Mouse (Mus musculus) forelimb bud, embryonic 11.5 days (tissue): ENCODE data around the gene Srd5a3.

Source experiments
- DNase-seq: peaks from one replicate; pipeline ENCODE4 v3.0.0-alpha.2; 2012; ENCODE audit warnings: low read depth, low spot score

Srd5a3 gene

DNA sequence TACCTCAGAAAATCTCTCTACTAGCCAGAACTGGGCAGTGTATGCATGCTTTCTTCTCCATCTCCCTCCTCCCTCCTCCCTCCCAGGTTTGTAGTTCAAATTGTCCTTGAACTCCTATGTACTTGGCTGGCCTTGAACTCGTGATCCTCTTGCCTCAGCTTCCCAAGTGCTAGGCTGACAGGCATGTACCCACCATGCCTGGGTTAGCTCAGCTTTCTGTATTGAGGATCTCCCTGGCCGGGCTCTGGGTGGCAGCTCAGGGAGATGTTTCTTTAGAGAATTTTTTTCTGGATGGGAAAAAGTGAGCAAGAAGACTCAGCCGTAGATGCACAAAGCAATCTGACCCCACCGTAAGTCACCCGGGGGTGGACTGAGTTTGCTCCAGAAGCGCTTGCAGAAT is 12.9 kb downstream of the Srd5a3 start:
- no peak for DNase-seq

DNA sequence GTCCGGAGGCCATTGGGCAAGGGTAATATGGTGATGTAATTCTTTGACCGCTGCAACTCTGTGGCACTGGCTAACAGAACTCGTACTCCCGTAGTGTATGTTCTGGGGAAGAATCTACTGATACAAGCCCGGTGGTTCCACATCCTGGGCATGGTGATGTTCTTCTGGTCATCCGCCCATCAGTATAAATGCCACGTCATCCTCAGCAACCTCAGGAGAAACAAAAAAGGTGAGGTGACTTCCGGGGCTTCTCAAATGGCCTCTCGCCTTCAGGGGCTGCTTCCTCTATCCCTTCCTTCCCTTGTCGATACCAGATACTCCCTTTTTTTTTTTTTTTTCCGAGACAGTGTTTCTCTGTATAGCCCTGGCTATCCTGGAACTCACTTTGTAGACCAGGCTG is 13.4 kb downstream of the Srd5a3 start:
- DNase-seq, result no peak

DNA sequence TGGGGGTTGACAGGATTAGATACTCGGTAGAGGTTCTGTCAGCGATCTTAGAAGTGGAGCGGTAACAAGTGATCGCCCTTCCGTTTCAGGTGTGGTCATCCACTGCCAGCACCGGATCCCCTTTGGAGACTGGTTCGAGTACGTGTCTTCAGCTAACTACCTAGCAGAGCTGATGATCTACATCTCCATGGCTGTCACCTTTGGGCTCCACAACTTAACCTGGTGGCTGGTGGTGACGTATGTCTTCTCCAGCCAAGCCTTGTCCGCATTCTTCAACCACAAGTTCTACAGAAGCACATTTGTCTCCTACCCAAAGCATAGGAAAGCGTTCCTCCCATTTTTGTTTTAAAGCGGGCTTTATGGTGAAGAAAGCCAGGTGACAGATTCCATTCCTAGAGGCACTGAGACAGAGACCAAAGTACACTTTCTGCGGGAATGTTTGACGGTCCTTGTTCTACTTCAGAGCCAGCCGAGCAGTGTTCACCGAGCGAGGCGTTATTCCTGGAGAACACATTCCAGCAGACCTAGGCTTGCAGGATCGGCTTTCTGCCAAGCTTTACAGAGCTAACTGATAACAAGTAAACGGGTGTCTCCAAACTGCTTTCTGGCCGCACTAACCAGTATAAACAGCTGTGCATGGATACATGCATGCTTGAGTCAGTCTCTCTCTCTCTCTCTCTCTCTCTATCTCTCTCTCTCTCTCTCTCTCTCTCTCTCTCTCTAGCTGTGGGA is 14.5 kb downstream of the Srd5a3 start:
- no peak for DNase-seq

DNA sequence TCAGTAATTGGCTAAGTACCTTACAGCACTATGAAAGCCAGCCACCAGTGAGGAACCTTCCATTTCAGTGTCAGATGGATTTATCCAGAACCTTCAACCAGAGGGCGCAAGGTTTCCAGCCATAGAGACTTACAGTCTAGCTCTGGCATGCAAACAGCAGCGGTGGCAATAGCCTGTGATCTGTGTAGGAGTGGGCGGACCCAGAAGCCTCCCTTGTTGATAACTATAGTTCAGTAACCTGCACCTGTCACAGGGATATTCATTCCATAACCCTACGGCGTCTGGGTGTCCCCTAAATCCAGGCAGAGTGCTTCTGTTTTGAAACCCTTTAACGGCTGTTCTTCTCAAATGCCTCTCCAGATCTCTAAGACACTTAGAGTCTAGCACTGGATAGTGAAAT is 19.5 kb downstream of the Srd5a3 start:
- DNase-seq, result no peak

DNA sequence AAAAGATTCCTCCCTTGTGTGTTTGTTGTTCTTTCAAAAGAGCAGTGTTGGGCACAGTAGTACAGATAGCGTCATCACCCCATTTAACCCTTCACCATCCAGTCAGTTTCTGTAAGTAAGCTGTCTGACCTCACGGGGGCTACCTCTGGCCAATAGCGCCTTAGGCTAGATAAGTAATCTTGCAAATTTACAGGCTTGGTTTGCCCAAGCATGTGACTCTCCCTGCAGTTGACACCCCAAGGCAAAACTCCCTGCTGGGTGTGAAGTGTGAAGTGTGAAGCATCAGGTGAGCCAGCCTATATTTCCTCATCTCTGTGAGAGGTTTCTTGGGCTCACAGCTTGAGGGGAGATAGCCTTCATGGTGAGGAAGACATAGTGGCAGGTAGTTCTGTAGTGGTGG is 20.0 kb downstream of the Srd5a3 start:
- no peak for DNase-seq

DNA sequence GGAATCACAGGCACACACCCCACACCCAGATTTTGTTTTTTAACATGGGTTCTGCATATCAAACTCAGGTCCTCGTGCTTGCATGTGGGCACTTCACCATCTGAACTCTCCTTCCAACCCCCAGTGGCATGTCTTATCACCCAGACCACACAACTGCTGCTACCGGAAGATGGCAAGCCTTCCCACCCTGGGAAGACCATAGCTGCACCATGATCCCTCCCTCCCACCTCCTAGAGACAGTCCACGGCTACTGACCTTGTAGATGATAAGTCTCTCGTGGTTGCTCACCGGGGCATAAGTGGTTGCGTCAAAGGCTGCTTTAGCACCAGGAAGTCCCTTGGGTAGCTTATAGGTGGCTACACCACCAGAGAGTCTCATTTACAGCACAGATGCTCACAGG is 21.4 kb downstream of the Srd5a3 start:
- no peak for DNase-seq

DNA sequence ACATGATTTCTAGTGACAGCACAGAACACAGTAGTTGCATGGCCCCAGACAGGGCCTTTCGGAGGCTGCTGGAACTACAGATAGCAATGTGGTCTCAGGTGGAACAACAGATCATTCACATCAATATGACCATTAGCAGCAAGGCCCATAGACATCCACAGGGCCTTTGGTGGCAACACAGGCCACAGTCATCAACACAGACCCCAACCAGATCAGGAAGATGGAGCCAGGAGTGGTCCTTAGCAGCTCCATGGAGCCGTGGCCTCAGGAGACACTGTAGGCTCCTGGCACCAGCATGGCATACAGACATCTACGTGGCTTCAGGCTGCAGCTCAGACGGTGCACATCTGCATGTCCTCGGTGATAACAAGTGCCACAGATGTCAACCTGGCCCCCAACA is 22.9 kb downstream of the Srd5a3 start:
- DNase-seq, result no peak

DNA sequence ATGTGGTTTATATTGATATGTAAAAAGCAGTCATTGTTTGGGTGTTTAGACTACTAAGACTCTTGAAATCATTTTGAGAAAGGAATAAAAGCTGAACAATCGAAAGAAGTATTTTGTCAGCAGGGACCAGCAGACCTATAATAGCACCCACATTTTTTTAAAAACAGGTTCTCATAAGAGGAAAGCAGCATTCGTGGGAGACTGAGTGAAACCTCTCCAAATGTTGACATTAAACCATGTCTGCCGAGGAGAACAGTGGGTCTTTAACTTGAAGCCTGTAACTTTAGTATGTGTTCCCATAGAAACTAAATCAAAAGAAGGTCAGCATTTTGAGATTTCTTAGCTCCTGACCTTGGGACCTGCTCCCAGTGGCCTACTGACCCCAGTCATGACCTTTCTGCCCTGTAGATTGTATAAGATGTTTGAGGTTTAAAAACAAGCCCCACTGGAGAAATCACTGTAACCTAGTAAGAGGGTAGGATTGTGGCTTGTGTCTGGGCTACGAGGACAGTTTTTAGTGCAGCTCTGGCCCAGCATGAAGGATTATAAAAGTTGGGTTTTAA is 23.8 kb downstream of the Srd5a3 start:
- DNase-seq, result no peak

DNA sequence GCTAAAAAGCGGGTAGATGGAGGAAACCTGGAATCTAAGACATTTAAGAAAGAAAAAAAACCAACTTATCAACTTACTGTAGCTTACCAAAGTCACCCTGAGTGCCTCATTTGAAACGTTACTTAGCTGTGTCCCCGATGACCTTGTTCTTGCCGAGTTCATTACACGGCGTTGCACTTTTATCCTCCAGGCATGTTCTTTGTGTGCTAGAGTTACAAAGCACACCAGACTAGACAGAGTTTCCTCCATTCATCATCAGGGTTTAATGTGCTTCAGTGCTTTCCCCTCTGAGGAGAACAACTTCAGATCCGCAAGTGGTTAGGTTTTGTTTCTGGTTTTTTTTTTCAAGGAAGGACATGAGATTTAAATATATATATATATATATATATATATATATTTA is 24.8 kb downstream of the Srd5a3 start:
- no peak for DNase-seq

DNA sequence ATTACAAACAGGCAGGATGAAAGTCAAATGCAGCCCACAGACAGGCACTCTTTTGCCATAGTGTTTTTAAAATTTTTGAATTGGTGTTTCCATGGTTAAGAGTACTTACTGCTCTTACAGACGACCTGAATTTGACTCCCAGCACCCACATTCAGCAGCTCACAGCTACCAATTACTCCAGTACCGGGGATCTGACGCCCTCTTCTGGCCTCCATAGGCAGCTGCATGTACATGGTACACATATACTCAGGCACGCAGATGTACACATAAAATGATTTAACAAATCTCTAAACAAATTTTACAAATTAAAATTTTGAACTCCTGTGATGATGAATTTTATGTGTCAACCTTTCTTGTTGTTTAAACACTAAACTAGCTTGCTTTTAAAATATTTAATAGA is 30.5 kb downstream of the Srd5a3 start:
- no peak for DNase-seq

DNA sequence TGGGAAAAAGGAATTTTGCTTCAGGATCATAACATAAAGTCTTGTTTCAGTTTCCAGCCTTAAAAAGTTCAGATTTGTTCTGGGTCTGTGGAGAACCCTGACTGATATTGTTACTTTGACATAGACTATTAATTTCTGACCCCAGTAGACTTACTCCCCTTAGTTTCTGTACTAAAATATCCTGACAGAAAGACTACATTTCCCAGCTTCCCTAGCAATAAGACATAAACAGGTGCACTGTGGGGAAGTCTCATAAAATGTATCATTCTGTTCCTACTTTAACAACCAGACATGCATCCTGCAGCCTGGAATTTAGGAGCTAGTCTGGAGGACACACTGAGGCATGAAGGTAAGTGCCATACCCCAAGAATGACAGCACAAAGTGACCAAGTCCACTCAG is 31.0 kb downstream of the Srd5a3 start:
- DNase-seq, result no peak

DNA sequence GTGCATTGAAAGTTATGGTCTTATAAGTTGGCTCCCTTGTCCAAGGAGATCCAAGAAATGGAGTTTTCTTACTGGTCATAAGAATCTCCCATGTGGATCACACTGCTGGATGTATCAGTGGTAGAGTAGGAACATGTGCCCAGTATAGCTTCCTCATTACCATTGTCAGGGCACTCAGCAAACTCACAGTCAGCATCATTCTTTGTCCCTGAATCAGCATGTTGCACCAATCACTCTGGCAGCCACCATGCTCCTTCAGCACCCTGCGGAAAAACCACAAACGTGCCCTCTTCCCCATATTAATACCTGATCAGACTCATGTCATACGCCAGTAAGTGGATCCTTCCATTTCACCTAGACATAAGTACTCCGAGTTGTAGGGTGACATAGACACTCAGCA is 35.0 kb downstream of the Srd5a3 start:
- no peak for DNase-seq

DNA sequence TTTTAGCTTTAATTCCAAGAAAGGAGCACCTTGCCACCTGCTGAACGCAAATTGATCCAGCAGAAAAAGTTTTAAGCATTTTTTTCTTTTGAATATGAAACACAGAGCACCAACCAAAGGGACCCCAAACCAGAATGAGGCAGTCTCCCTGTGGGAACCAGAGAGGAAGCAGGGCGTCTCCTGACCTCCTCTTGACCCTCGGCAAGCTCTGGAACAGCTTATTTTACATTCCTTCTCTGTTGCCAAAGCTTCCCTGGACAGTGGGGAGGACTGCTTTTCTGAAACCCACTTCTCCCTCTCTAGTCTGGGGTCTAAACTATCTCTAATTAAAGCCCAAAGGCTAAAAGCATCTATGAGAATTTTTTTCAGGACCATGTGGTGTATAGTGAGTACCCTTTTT is 36.3 kb downstream of the Srd5a3 start:
- DNase-seq, result no peak

DNA sequence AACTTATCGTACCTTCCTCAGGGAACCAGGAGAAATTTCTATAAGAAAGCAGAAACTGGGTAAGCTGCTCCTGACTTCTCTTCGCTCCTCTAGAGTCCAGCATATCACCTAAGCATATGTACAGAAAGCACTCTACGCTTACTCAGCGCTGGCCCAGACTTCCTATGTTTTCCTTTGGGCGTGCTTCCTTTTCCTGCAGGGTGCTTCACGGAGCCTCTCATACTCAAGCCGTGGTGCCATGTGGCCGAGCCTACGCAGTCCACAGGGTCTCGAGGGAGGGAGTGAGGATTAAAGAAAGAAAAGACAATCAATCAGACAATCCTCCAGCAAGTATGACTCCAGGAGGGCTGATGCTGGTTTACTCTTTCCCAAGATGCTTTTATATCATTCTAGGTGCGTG is 36.8 kb downstream of the Srd5a3 start:
- DNase-seq, result no peak

DNA sequence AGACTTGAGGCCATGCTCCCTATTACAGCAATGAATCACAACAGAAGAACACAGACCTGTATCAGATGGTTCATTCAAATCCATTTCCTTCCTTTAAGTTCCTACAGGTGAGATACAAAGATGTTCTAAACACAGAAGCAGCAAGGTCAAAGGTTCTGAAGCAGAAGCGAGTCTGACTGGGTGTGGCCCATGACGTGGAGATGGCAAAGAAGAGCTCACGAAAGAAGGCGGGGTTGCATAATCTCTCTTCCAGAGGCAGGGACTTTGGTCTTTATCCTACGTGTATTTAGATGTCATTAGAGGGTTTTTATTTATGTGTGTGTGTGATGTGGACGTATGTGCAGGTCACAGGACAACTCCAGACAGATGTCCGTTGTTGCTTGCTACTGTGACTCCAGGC is 37.6 kb downstream of the Srd5a3 start:
- DNase-seq, result no peak

DNA sequence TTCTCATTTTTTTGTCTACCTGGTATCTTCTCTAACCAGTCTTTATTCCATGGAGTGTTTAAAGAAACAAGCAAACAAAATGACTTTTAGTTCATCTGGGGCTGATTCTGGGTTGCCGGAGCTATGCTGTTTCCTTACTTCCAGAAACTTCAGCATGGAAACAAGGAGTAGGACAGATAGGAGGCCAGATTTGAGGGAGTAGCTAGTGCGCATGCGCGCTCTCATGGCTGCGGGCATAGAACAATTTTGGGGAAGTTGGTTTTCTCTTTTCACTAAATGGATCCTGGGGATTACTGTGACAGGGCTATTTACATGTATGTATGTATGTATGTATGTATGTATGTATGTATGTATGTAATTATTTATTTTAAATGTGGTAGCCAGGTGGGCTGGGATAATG is 39.1 kb downstream of the Srd5a3 start:
- DNase-seq, result no peak

DNA sequence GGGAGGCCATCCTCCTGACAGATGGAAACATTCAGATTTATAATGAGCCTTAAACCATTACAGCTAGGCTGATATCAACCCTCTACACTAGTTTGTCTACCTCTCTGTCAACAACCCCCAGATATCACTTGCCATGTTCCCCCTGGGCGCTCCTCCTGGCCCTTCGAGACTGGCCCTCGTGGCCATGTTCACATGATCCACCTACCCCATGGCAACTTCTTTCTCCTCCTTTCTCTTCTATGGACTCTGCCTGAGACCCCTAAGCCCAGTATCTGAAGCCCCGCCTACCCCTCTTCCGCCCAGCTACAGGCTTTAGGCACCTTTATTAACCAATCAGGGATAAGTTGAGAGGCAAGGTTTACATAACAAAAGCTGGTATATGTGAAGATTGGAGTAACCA is 39.7 kb downstream of the Srd5a3 start:
- DNase-seq, result no peak

DNA sequence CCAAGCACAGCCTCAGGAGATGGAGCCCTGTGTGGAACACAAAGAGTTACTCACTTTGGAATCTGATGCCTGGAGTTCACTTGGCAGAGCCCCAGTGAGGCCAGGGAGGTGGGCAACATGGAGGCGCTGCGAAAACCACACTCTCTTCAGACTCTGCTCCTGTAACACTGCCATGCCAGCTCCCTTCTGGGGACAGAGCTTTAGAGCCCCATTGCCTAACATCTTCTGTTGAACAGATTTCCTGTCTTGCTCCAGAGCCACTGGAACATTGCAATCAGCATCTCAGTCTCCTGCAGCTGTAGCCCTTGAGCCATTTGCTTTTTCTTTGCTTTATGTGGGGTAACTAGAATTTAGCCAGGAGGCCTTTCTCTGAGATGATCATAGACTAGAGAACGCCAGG is 42.3 kb downstream of the Srd5a3 start:
- no peak for DNase-seq

DNA sequence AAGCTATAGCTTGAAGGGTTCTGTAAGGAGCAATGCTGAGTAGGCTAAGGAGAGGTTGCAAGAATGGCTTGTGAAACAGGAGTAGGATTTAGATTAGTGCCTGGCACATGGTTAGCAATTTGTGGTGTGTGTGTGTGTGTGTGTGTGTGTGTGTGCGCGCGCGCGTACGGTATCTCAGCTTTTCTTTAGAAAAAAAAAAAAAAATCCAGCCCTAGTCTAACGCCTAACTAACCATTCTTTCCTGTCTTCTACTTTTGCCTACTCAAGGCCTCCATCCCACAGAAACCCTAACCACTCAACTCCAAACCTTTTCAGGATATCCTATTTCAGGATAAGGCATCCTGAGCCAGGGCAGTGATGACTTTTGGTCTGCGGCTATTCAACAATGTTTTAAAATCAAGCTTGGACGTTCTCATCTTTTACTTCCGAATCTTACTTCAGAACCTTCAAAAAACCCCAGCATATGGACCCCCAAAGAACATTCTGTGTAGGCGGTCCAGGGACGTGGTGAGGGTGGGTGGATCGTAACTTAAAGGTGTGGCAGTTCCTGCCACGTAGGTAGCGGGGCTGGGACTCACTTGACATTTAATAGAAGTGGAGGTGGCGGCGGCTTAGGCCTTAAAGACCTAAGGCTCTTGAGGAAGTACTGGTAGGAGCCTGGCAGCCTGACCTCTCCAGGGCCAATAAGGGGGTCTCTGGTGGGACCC is 43.1 kb downstream of the Srd5a3 start:
- DNase-seq, result no peak

DNA sequence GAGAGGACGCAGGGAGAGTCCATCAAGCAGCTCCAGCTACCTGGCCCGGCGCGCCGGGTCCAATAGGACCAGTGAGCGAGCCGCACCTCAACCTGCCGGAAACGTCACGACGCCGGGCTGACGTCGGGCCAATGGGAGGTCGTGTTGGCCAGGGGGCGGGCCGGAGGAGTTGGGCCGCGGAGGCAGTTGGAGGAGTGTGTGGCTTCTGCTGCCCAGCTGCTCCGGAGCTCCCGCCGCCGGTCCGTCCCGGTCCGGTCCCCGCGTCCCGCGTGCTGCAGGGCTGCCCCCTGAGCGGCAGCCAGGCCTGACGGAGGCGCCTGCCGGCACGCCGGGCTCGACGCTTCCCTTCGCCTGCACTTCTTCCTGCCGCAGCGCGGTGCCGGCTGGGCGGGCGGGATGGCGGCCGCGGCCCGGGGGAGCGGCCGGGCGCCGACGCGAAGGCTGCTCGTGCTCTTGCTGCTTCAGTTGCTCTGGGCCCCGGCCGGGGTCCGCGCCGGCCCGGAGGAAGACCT is 43.7 kb downstream of the Srd5a3 start, which contains the start of gene Tmem165:
TSS of gene Tmem165 (plus strand) at position 131 of the 512 bp plus-strand sequence.
- peak; percentile 91 for DNase-seq

DNA sequence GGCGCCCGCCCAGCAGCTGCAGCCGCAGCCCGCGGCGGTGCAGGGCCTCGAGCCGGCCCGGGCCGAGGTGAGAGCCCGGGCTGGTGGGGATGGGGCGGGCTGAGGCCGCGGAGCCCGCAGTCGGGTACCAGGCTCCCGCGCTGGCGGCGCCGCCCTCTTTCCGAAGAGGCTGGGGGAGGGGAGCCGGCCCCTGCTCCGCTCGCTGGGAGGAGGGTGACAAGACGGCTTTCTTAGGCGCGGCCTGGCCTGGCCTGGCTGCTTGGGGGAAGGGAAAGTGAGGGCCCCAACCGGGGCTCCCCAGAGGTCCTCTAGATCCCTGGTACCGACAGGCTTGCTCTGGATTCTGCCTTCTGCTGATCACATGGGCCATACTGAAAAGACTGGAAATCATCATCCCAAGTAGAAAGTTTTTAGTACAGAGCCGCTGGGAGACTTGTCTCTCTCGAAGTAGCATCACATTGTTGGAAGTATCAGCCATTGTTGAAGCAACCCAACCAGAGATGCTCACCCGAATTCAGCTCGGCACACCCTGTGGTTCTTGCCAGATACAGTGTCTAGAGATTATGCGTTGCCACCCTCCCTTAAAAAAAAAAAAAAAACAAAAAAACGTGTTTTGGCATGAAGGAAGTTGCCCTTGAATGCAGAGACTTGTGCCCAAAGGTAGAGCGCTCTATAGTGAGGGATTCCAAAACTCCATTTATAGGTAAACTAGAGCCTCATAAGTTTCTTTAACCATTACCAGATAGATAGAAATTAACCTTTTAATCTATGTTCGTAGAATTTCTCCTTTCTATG is 44.4 kb downstream of the Srd5a3 start:
- peak; percentile 72 for DNase-seq

DNA sequence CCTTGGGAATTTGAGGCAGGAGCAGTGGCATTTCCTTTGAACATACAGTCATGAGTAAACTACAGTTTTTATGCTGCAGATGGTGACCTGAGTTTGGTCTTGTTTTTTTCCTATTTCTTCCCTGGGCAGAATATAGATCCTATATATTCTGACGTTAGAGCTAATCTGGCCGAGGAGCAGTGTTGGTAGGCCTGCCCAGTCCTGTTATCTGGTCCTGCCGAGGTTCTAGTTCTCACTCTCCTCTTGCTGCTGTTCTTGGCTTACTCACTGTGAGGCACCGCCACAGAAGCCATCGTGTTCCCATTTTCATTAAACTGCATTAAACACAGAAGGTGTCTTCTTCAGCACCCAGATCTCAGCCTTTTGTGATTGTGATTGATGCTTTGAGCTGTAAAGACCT is 47.8 kb downstream of the Srd5a3 start:
- DNase-seq, result no peak
